Mouse (Mus musculus) urinary bladder, adult 18-20 months (tissue): Measurements from ENCODE around the gene Tmem119.

Source experiments
- DNase-seq, 2 experiments: peaks; one replicate each; pipeline ENCODE4 v3.0.0; 2022; ENCODE audit warnings: low spot score in 2 of 2, mixed read lengths in 2 of 2

Tmem119 gene

GRCm38 (mm10) chr5:113800280-113800679, at the start of gene Tmem119:
Tmem119 (minus strand) TSS chr5:113800516.
- DNase-seq = peak; percentile 23 to 41

GRCm38 (mm10) chr5:113847636-113848035, 47.3 kb upstream of the Tmem119 start:
- no peak for DNase-seq

- no peak for DNase-seq
Measured at GRCm38 (mm10) chr5:113846656-113847055, 46.3 kb upstream of the Tmem119 start.

- DNase-seq = no peak
Measured at GRCm38 (mm10) chr5:113845627-113846026, 45.3 kb upstream of the Tmem119 start.

GRCm38 (mm10) chr5:113844721-113845120, 44.4 kb upstream of the Tmem119 start:
- DNase-seq = peak; percentile 62 to 67

- no peak for DNase-seq
Measured at GRCm38 (mm10) chr5:113844106-113844505, 43.8 kb upstream of the Tmem119 start.

GRCm38 (mm10) chr5:113842906-113843305, 42.6 kb upstream of the Tmem119 start:
- peak; percentile 38 to 69 for DNase-seq

- no peak for DNase-seq
Measured at GRCm38 (mm10) chr5:113842244-113842643, 41.9 kb upstream of the Tmem119 start.

- DNase-seq = no peak
Measured at GRCm38 (mm10) chr5:113841243-113842225, 41.2 kb upstream of the Tmem119 start.

- no peak for DNase-seq
Measured at GRCm38 (mm10) chr5:113840443-113840842, 40.1 kb upstream of the Tmem119 start.

GRCm38 (mm10) chr5:113836961-113837360, 36.6 kb upstream of the Tmem119 start:
- no peak for DNase-seq

GRCm38 (mm10) chr5:113833316-113833947, 33.1 kb upstream of the Tmem119 start:
- no peak for DNase-seq

GRCm38 (mm10) chr5:113832490-113832901, 32.2 kb upstream of the Tmem119 start, which contains the start of gene Selplg:
Selplg (minus strand) TSS chr5:113832644.
- DNase-seq = no peak

GRCm38 (mm10) chr5:113831741-113832140, 31.4 kb upstream of the Tmem119 start:
- no peak for DNase-seq

- DNase-seq = no peak
Measured at GRCm38 (mm10) chr5:113830796-113831195, 30.5 kb upstream of the Tmem119 start.

GRCm38 (mm10) chr5:113830292-113830643, 30.0 kb upstream of the Tmem119 start:
- DNase-seq = no peak

GRCm38 (mm10) chr5:113829566-113830291, 29.4 kb upstream of the Tmem119 start:
- no peak for DNase-seq

- DNase-seq = no peak
Measured at GRCm38 (mm10) chr5:113828481-113828880, 28.2 kb upstream of the Tmem119 start.

GRCm38 (mm10) chr5:113827991-113828411, 27.7 kb upstream of the Tmem119 start:
- DNase-seq = no peak

GRCm38 (mm10) chr5:113826619-113827018, 26.3 kb upstream of the Tmem119 start:
- no peak for DNase-seq

GRCm38 (mm10) chr5:113825558-113825957, 25.2 kb upstream of the Tmem119 start:
- no peak for DNase-seq

- DNase-seq = no peak
Measured at GRCm38 (mm10) chr5:113824228-113824627, 23.9 kb upstream of the Tmem119 start.
